Mouse (Mus musculus) olfactory bulb, adult 2 months (tissue): ENCODE data around the gene Tk1.

ENCODE experiments used
- CTCF ChIP-seq: fragments of 200-500 bp; IDR thresholded peaks from 2 replicates; pipeline ENCODE4 v1.5.1; 2012; ENCODE audit warnings: low read depth, mild to moderate bottlenecking, low read length, moderate library complexity; ENCODE audit not compliant: insufficient read depth
- POLR2A ChIP-seq: fragments of 200-500 bp; IDR thresholded peaks from 2 replicates; pipeline ENCODE4 v1.6.1; 2012; ENCODE audit warnings: mild to moderate bottlenecking, low read depth, low read length, moderate library complexity; ENCODE audit not compliant: insufficient read depth

DNA sequence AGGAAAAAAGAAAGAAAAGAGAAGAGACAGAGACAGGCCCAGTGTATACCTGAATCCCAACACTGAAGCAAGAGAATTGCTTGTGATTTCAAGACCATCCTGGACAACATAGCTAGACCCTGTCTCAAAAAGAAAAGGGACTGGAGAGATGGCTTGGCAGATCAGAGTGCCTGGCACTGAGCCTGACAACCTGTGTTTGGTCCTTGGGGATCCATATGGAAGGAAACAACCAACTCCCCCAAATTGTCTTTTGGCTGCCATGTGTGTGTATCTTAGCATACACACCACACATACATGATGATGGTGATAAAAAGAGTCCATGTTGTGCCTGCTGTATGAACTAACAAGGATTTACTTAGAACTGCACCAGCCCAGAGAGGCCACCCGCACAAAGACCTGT is 13.1 kb upstream of the Tk1 start:
- TF ChIP-seq POLR2A (no peak), CTCF (no peak)
